Mouse (Mus musculus): Measurements from ENCODE around the gene Mafb. TPM values are rescaled to one million over a fixed set of nuclear protein-coding genes. Genes with fewer than 3 reads are reported as not detected.

Mafb gene
- total RNA-seq, 2 experiments from 2014 or later: 19.9 to 21.6 TPM

- DNase-seq (ENCODE audit: extremely low spot score in 1 of 2, low spot score in 2 of 2): peak in 1 of 2 experiments; percentile 53
- intact Hi-C loops (cut with DNase I): loop anchor here (5.0 to 10.0 kb wide), 3 partner anchors 303 to 1453 kb away; no protein-coding TSS in a partner anchor
These were observed 1.6 kb downstream of the Mafb start for GRCm38 (mm10) chr2:160365107-160365911.

- intact Hi-C loops (cut with DNase I): loop anchor here (5.0 to 10.0 kb wide), 3 partner anchors 302 to 1452 kb away; no protein-coding TSS in a partner anchor
- no peak for DNase-seq (ENCODE audit: extremely low spot score in 1 of 2, low spot score in 2 of 2)
These were observed 2.2 kb downstream of the Mafb start for GRCm38 (mm10) chr2:160364666-160365065.

- intact Hi-C loops (cut with DNase I): loop anchor here (10.0 kb wide), 1 partner anchor 1309 kb away; no protein-coding TSS in a partner anchor
- no peak for DNase-seq (ENCODE audit: extremely low spot score in 1 of 2, low spot score in 2 of 2)
These were observed 2.7 kb downstream of the Mafb start for GRCm38 (mm10) chr2:160364128-160364650.

- intact Hi-C loops (cut with DNase I): loop anchor here (10.0 kb wide), 1 partner anchor 1308 kb away; no protein-coding TSS in a partner anchor
- DNase-seq (ENCODE audit: extremely low spot score in 1 of 2, low spot score in 2 of 2): no peak
These were observed 3.7 kb downstream of the Mafb start for GRCm38 (mm10) chr2:160363201-160363600.

GRCm38 (mm10) chr2:160361442-160362121, 5.3 kb downstream of the Mafb start:
- DNase-seq (ENCODE audit: extremely low spot score in 1 of 2, low spot score in 2 of 2): no peak
- intact Hi-C loops (cut with DNase I): loop anchor here (10.0 kb wide), 1 partner anchor 1307 kb away; no protein-coding TSS in a partner anchor

GRCm38 (mm10) chr2:160360234-160360874, 6.5 kb downstream of the Mafb start:
- DNase-seq (ENCODE audit: extremely low spot score in 1 of 2, low spot score in 2 of 2): no peak
- intact Hi-C loops (cut with DNase I): loop anchor here (10.0 kb wide), 1 partner anchor 1306 kb away; no protein-coding TSS in a partner anchor

- no peak for DNase-seq (ENCODE audit: extremely low spot score in 1 of 2, low spot score in 2 of 2)
- intact Hi-C loops (cut with DNase I): no loop called here
These were observed 8.0 kb downstream of the Mafb start for GRCm38 (mm10) chr2:160358896-160359295.

GRCm38 (mm10) chr2:160357442-160357841, 9.4 kb downstream of the Mafb start:
- intact Hi-C loops (cut with DNase I): no loop called here
- no peak for DNase-seq (ENCODE audit: extremely low spot score in 1 of 2, low spot score in 2 of 2)

GRCm38 (mm10) chr2:160356132-160356531, 10.7 kb downstream of the Mafb start:
- intact Hi-C loops (cut with DNase I): no loop called here
- DNase-seq (ENCODE audit: extremely low spot score in 1 of 2, low spot score in 2 of 2): no peak

GRCm38 (mm10) chr2:160354319-160354718, 12.5 kb downstream of the Mafb start:
- no peak for DNase-seq (ENCODE audit: extremely low spot score in 1 of 2, low spot score in 2 of 2)
- intact Hi-C loops (cut with DNase I): no loop called here

GRCm38 (mm10) chr2:160353581-160353980, 13.3 kb downstream of the Mafb start:
- no peak for DNase-seq (ENCODE audit: extremely low spot score in 1 of 2, low spot score in 2 of 2)
- intact Hi-C loops (cut with DNase I): no loop called here

GRCm38 (mm10) chr2:160351038-160351574, 15.8 kb downstream of the Mafb start:
- peak in 1 of 2 experiments; percentile 77 for DNase-seq (ENCODE audit: extremely low spot score in 1 of 2, low spot score in 2 of 2)
- intact Hi-C loops (cut with DNase I): no loop called here

- no peak for DNase-seq (ENCODE audit: extremely low spot score in 1 of 2, low spot score in 2 of 2)
- intact Hi-C loops (cut with DNase I): no loop called here
These were observed 17.3 kb downstream of the Mafb start for GRCm38 (mm10) chr2:160349578-160349977.

- intact Hi-C loops (cut with DNase I): no loop called here
- DNase-seq (ENCODE audit: extremely low spot score in 1 of 2, low spot score in 2 of 2): no peak
These were observed 18.1 kb downstream of the Mafb start for GRCm38 (mm10) chr2:160348796-160349195.

- intact Hi-C loops (cut with DNase I): no loop called here
- no peak for DNase-seq (ENCODE audit: extremely low spot score in 1 of 2, low spot score in 2 of 2)
These were observed 18.7 kb downstream of the Mafb start for GRCm38 (mm10) chr2:160348072-160348604.

- DNase-seq (ENCODE audit: extremely low spot score in 1 of 2, low spot score in 2 of 2): no peak
- intact Hi-C loops (cut with DNase I): no loop called here
These were observed 21.2 kb downstream of the Mafb start for GRCm38 (mm10) chr2:160345644-160346043.

GRCm38 (mm10) chr2:160340121-160340520, 26.7 kb downstream of the Mafb start:
- intact Hi-C loops (cut with DNase I): no loop called here
- no peak for DNase-seq (ENCODE audit: extremely low spot score in 1 of 2, low spot score in 2 of 2)

- intact Hi-C loops (cut with DNase I): no loop called here
These were observed 27.3 kb downstream of the Mafb start for GRCm38 (mm10) chr2:160339595-160339994.

GRCm38 (mm10) chr2:160336053-160336452, 30.8 kb downstream of the Mafb start:
- no peak for DNase-seq (ENCODE audit: extremely low spot score in 1 of 2, low spot score in 2 of 2)
- intact Hi-C loops (cut with DNase I): no loop called here

More at GRCm38 (mm10) chr2:160339595-160339994, 27.3 kb downstream of the Mafb start:
- no peak for DNase-seq (ENCODE audit: extremely low spot score in 1 of 2, low spot score in 2 of 2)

Measured in left cerebral cortex, postnatal 10 days (tissue).